In genomic region chr11:51477571-51477970, GRCm38 (mm10) we compare ENCODE assay signal across 16 mouse cellular contexts.
DNase-seq lines count a peak whose midpoint lies in the region; ATAC-seq lines count a peak whose summit lies in the region.
"Had no signal": no experiment of that assay in that cellular context is flagged by ENCODE, and none has a peak within 500 bp of the region (broad histone marks: within the 10 kb centered on the region; RNA-seq: fewer than 3 reads in every experiment).

No protein-coding gene starts in this region.

- peak; percentile 52 for DNase-seq in lung, postnatal 10 days
- DNase-seq in lung, postnatal 36 days: no peak
- DNase-seq in embryonic facial prominence, embryonic 14.5 days (ENCODE audit: low spot score): no peak
- DNase-seq in layer of hippocampus, adult 9-11 months: no peak
- DNase-seq: adrenal gland, postnatal 36 days; cerebellum, adult 11 months; gastrocnemius, postnatal 14 days; kidney, adult 18-20 months; kidney, postnatal 4 days; right cerebral cortex, postnatal 14 days; thymus, postnatal 36 days had no signal

- H3K9ac ChIP-seq in hindbrain, embryonic 13.5 days: no peak overlapping the region
- no peak overlapping the region for H3K9ac ChIP-seq in hindbrain, embryonic 12.5 days
- 0 out of 2 replicates have a peak overlapping the region, but pooled peaks have one; percentile 3 for H3K9ac ChIP-seq in embryonic facial prominence, embryonic 14.5 days (ENCODE audit: low read depth, low read length)
- peak overlapping the region; percentile 31 for H3K9ac ChIP-seq in intestine, embryonic 16.5 days (ENCODE audit: low read depth, low read length)

- H3K4me1 ChIP-seq in hindbrain, embryonic 13.5 days (replicated peaks): no peaks in the 10 kb centered on the region; the same call in 1 of the 2 replicates
- 0 out of 2 replicates have a peak, but pooled peaks cover 3% of the 10 kb centered on the region for H3K4me1 ChIP-seq in hindbrain, embryonic 12.5 days
- H3K4me1 ChIP-seq in embryonic facial prominence, embryonic 14.5 days (ENCODE audit: control insufficient read depth, insufficient read depth, low read length): peaks cover 11% of the 10 kb centered on the region
- H3K4me1 ChIP-seq in intestine, embryonic 16.5 days (ENCODE audit: control insufficient read depth, insufficient read depth, low read length): peaks cover 5% of the 10 kb centered on the region; the same call in 1 of the 2 replicates

- no peaks in the 10 kb centered on the region for H3K9me3 ChIP-seq in hindbrain, embryonic 13.5 days
- H3K9me3 ChIP-seq in hindbrain, embryonic 12.5 days (replicated peaks): no peaks in the 10 kb centered on the region
- H3K9me3 ChIP-seq in embryonic facial prominence, embryonic 14.5 days (ENCODE audit: control insufficient read depth, low read length): no peaks in the 10 kb centered on the region
- H3K9me3 ChIP-seq in intestine, embryonic 16.5 days (ENCODE audit: control insufficient read depth, low read length): no peaks in the 10 kb centered on the region

- no peaks in the 10 kb centered on the region for H3K36me3 ChIP-seq in hindbrain, embryonic 13.5 days
- no peaks in the 10 kb centered on the region for H3K36me3 ChIP-seq in hindbrain, embryonic 12.5 days
- H3K36me3 ChIP-seq in embryonic facial prominence, embryonic 14.5 days (ENCODE audit: control insufficient read depth, insufficient read depth, low read length): no peaks in the 10 kb centered on the region
- no peaks in the 10 kb centered on the region for H3K36me3 ChIP-seq in intestine, embryonic 16.5 days (ENCODE audit: control insufficient read depth, insufficient read depth, low read length)

- 0 out of 2 replicates have a peak overlapping the region, but pooled peaks have one; percentile 8 for H3K27ac ChIP-seq in hindbrain, embryonic 13.5 days
- no peak overlapping the region for H3K27ac ChIP-seq in hindbrain, embryonic 12.5 days
- H3K27ac ChIP-seq in embryonic facial prominence, embryonic 14.5 days (replicated peaks; ENCODE audit: low read depth, low read length): peak overlapping the region; percentile 36; the same call in 1 of the 2 replicates
- 0 out of 2 replicates have a peak overlapping the region, but pooled peaks have one; percentile 29 for H3K27ac ChIP-seq in intestine, embryonic 16.5 days (ENCODE audit: low read length)

- no peaks in the 10 kb centered on the region for H3K27me3 ChIP-seq in hindbrain, embryonic 13.5 days
- H3K27me3 ChIP-seq in hindbrain, embryonic 12.5 days: no peaks in the 10 kb centered on the region
- H3K27me3 ChIP-seq in embryonic facial prominence, embryonic 14.5 days (replicated peaks; ENCODE audit: control insufficient read depth, insufficient read depth, low read length): no peaks in the 10 kb centered on the region
- no peaks in the 10 kb centered on the region for H3K27me3 ChIP-seq in intestine, embryonic 16.5 days (replicated peaks; ENCODE audit: control insufficient read depth, insufficient read depth, low read length)

- H3K4me2 ChIP-seq in hindbrain, embryonic 13.5 days: no peak overlapping the region
- no peak overlapping the region for H3K4me2 ChIP-seq in hindbrain, embryonic 12.5 days (replicated peaks)
- no peak overlapping the region for H3K4me2 ChIP-seq in embryonic facial prominence, embryonic 14.5 days (ENCODE audit: low read depth, low read length)
- H3K4me2 ChIP-seq in intestine, embryonic 16.5 days (ENCODE audit: low read depth, low read length): no peak overlapping the region
- H3K4me2 ChIP-seq: heart, embryonic 11.5 days had no signal

- WGBS in hindbrain, embryonic 13.5 days: 63% methylated on average over 8 of the region's 8 CpGs
- WGBS in hindbrain, embryonic 12.5 days: 74% methylated on average over 8 of the region's 8 CpGs
- 71% methylated on average over 8 of the region's 8 CpGs for WGBS in embryonic facial prominence, embryonic 14.5 days
- WGBS in intestine, embryonic 16.5 days: 64% methylated on average over 8 of the region's 8 CpGs

- H3K4me3 ChIP-seq in hindbrain, embryonic 13.5 days: no peak overlapping the region
- no peak overlapping the region for H3K4me3 ChIP-seq in hindbrain, embryonic 12.5 days
- H3K4me3 ChIP-seq in embryonic facial prominence, embryonic 14.5 days (ENCODE audit: low read depth, low read length): no peak overlapping the region
- no peak overlapping the region for H3K4me3 ChIP-seq in intestine, embryonic 16.5 days (ENCODE audit: low read length)

- no peak for ATAC-seq in hindbrain, embryonic 13.5 days (ENCODE audit: low FRiP score)
- ATAC-seq in hindbrain, embryonic 12.5 days (ENCODE audit: low FRiP score): no peak
- ATAC-seq in embryonic facial prominence, embryonic 14.5 days (ENCODE audit: low read depth): no peak
- no peak for ATAC-seq in intestine, embryonic 16.5 days
- ATAC-seq: CD4-positive, CD25-positive, alpha-beta regulatory T cell, adult 4 months had no signal

Comparison
In these comparisons a context has a peak if more than half of its experiments do, and no peak if none do; other contexts are left out.
1. H3K9ac ChIP-seq: peak in embryonic facial prominence, embryonic 14.5 days (single experiment) and intestine, embryonic 16.5 days (single experiment); none in hindbrain, embryonic 13.5 days (single experiment) and hindbrain, embryonic 12.5 days (single experiment).